Mouse (Mus musculus) adrenal gland, adult 10 weeks (tissue): ENCODE measurements around the gene Rfc5. TPM values are rescaled to one million over a fixed set of nuclear protein-coding genes. Genes with fewer than 3 reads are reported as not detected.

Experiments
- polyA plus RNA-seq: library from polyadenylated mRNA; stranded (reverse); fragments of 350-450 nt; fragmentation: Illumina TruSeq; extraction: RNeasy Lipid Tissue Mini Kit (QIAGEN cat#74804); gene quantifications from one replicate; pipeline ENCODE4 v1.2.3, GENCODE M21; 2014; ENCODE audit warnings: low read depth, low replicate concordance

Rfc5 gene
- 3.2 TPM for polyA plus RNA-seq

DNA sequence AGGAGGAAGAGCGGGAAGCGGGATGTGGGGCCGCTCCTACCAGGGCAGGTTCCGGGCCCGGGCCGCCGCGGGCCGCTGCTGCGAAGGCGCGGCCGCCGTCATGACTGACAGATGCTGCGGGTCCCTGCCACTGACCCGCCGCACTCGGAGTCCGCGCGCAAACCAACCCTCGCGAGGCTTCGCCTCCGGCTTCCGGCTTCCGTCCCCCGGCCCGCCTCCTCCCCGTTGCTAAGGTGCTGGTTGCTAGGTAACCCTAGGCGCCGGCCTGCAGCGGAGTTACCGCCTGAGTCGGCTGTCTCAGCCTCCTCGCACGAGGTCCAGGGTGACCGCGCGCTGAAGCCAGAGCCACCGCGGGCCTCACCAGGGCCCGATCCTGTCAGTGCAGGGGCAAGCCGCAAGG is at the start of gene Rfc5:
Gene Rfc5 (minus strand): TSS at position 171 of the 400 bp plus-strand sequence.

DNA sequence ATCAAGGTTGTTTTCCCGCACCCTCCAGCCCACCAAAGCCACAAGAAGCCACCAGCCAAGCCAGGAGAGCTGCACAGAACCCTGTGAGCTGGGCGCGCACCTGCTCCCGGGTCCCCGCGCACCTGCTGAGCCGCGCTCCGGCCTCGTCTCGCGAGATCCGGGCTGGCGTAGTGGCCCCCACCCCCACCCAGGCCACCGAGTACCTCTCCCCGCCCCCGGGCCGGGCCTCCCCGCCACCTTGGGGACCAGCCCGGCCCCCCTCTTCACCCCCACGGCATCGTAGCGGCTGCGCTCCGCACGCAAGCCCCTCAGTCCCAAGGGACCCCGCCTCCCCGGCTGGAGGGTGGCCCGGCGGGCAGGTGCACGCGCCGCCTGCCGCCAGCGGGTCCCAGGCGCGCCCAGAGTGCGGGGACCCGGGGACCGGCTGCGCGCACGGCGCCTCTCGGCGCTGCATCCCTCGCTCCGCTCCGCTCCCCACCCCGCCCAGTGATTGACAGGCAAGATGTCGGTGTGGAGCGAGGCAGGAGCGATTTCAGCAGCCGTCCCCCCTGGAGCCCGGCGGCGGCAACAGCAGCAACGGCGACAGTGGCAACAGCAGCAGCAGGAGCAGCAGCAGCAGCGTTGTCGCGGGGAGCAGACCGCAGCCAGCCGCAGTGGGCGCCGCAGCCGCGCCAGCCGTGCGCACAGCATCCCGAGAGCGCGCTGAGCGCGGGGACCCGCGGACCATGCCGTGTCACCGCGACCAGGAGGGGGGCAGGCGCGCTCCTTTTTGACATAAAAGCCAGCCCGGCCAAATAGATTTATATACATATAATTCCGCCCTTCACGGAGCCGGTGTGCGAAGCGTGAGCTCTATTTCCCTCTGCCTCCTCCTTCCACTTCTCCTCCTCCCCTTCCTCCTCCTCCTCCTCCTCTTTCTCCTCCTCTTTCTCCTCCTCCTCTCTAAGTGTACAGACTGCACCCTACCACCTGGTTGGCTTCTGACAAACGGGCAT is 25.0 kb upstream of the Rfc5 start, which contains the start of gene Ksr2:
Gene Ksr2 (plus strand): TSS at position 494 of the 995 bp plus-strand sequence.

DNA sequence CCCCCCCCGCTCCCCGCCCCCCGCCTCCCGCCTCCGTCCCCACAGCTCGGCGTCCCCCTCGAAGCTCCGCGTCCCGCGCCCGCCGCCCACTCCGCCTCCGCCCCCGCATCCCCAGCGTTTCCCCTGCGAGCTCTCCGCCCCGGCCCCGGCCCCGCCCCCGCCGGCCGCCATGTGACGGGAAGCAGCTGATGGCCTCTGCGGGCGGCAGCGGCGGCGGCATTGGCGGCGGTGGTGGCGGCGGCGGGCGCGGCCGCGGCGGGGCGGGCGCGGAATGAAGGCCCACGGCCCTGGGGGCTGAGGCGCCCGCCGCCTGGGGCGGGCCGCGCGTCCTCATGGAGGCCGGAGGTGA is 31.7 kb downstream of the Rfc5 start, which contains the start of gene Wsb2:
Gene Wsb2 (plus strand): TSS at position 176 of the 349 bp plus-strand sequence.

Other genes starting within 250 kb of the Rfc5 start
- gene Pebp1, start 101.4 kb downstream of the Rfc5 start, polyA plus RNA-seq, result 129 TPM
- 14.2 TPM for gene Vsig10, start 70.0 kb downstream of the Rfc5 start, polyA plus RNA-seq
- gene Wsb2, start 31.7 kb downstream of the Rfc5 start, polyA plus RNA-seq, result 27.0 TPM
- gene Ksr2, start 25.0 kb upstream of the Rfc5 start, polyA plus RNA-seq, result 3.3 TPM